ENCODE assay signal across 12 mouse cellular contexts in the genomic region with DNA sequence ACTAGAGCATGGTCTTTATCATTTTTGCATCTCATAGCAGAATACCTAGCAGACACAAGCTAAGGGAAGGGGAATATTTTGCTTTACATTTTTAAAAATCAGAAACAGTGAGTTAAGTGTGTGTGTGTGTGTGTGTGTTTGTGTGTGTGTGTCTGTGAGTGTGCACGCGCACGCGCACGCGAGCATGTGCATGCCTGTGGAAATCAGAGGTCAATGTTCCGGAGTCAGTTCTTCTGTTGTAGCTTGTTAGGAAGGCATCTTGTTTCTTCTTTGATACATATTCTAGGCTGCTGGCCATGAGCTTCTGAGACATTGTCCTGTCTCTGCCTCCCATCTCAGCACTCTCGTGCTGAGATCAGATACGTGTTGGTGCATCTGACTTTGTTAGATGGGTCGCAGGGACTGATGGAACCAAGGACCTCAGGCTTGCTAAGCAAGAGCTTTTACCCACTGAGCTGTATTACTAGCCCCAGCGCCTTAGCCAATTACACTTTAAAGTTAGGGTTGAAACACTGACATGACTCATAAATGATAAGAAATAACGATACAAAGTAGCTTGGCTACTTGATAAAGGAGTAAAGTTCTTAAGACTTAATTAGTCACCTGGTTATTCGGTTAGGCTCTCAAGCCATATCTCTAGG. TPM values are rescaled to one million over a fixed set of nuclear protein-coding genes. Genes with fewer than 3 reads are reported as not detected.
"Had no signal": no experiment of that assay in that cellular context is flagged by ENCODE, and none has a peak within 500 bp of the region (broad histone marks: within the 10 kb centered on the region; RNA-seq: fewer than 3 reads in every experiment).

No protein-coding gene starts in this region.

- H3K27me3 ChIP-seq: limb, embryonic 12.5 days; liver, embryonic 13.5 days; lung, embryonic 15.5 days; midbrain, embryonic 15.5 days; neural tube, embryonic 12.5 days had no signal

- H3K4me1 ChIP-seq: limb, embryonic 12.5 days; liver, embryonic 13.5 days; midbrain, embryonic 15.5 days; neural tube, embryonic 12.5 days had no signal

- DNase-seq: kidney, postnatal 10 days; liver; liver, embryonic 13.5 days; spleen, adult 18-20 months; thymus, postnatal 4 days had no signal

- H3K36me3 ChIP-seq: limb, embryonic 12.5 days; liver, embryonic 13.5 days; lung, embryonic 15.5 days; midbrain, embryonic 15.5 days; neural tube, embryonic 12.5 days had no signal

- ATAC-seq: midbrain, embryonic 15.5 days had no signal

- H3K27ac ChIP-seq: layer of hippocampus, adult 2 months; limb, embryonic 12.5 days; liver, embryonic 13.5 days; lung, embryonic 15.5 days; midbrain, embryonic 15.5 days; neural tube, embryonic 12.5 days had no signal

- H3K9me3 ChIP-seq: limb, embryonic 12.5 days; liver, embryonic 13.5 days; lung, embryonic 15.5 days; midbrain, embryonic 15.5 days; neural tube, embryonic 12.5 days had no signal

- H3K4me3 ChIP-seq: layer of hippocampus, adult 2 months; limb, embryonic 12.5 days; liver, embryonic 13.5 days; lung, embryonic 15.5 days; midbrain, embryonic 15.5 days; neural tube, embryonic 12.5 days had no signal

- H3K4me2 ChIP-seq: limb, embryonic 12.5 days; liver, embryonic 13.5 days; lung, embryonic 15.5 days; midbrain, embryonic 15.5 days; neural tube, embryonic 12.5 days had no signal

- H3K9ac ChIP-seq: limb, embryonic 12.5 days; liver, embryonic 13.5 days; liver, postnatal 0 days; lung, embryonic 15.5 days; midbrain, embryonic 15.5 days; neural tube, embryonic 12.5 days had no signal

RNA-seq across cellular contexts. Expression of gene Acta2, which starts 15.6 kb away (rescaled TPM):
- total RNA-seq: monocyte, adult 5-6 weeks had no signal
